Mouse (Mus musculus) T-cell, adult 2 months (primary cell): ENCODE measurements around the gene Tmem132d.

ENCODE experiments used
- DNase-seq: peaks from one replicate; pipeline ENCODE4 v3.0.0; 2022; ENCODE audit warnings: low spot score

Gene Tmem132d

GRCm38 (mm10) chr5:128211125-128211524 lies 221.8 kb downstream of the Tmem132d start:
- DNase-seq = no peak

GRCm38 (mm10) chr5:128205716-128206115 lies 227.2 kb downstream of the Tmem132d start:
- no peak for DNase-seq

- DNase-seq = no peak
These were observed 228.1 kb downstream of the Tmem132d start for GRCm38 (mm10) chr5:128204685-128205320.

GRCm38 (mm10) chr5:128203879-128204581 lies 228.8 kb downstream of the Tmem132d start:
- DNase-seq = no peak

- DNase-seq = no peak
These were observed 238.8 kb downstream of the Tmem132d start for GRCm38 (mm10) chr5:128194106-128194505.

GRCm38 (mm10) chr5:128192485-128193055 lies 240.3 kb downstream of the Tmem132d start:
- DNase-seq = no peak

- DNase-seq = no peak
These were observed 241.2 kb downstream of the Tmem132d start for GRCm38 (mm10) chr5:128191710-128192109.

- no peak for DNase-seq
These were observed 242.5 kb downstream of the Tmem132d start for GRCm38 (mm10) chr5:128190243-128190820.

- no peak for DNase-seq
These were observed 256.6 kb downstream of the Tmem132d start for GRCm38 (mm10) chr5:128176234-128176633.

- no peak for DNase-seq
These were observed 273.8 kb downstream of the Tmem132d start for GRCm38 (mm10) chr5:128158901-128159675.

GRCm38 (mm10) chr5:128151461-128151860 lies 281.4 kb downstream of the Tmem132d start:
- no peak for DNase-seq

- DNase-seq = no peak
These were observed 285.8 kb downstream of the Tmem132d start for GRCm38 (mm10) chr5:128146901-128147645.

- DNase-seq = no peak
These were observed 288.1 kb downstream of the Tmem132d start for GRCm38 (mm10) chr5:128144799-128145198.

- DNase-seq = no peak
These were observed 296.1 kb downstream of the Tmem132d start for GRCm38 (mm10) chr5:128136818-128137217.

- DNase-seq = no peak
These were observed 310.2 kb downstream of the Tmem132d start for GRCm38 (mm10) chr5:128122656-128123055.

GRCm38 (mm10) chr5:128119171-128119570 lies 313.7 kb downstream of the Tmem132d start:
- DNase-seq = no peak

- DNase-seq = no peak
These were observed 319.8 kb downstream of the Tmem132d start for GRCm38 (mm10) chr5:128113107-128113506.

- DNase-seq = no peak
These were observed 320.4 kb downstream of the Tmem132d start for GRCm38 (mm10) chr5:128112518-128112917.

- no peak for DNase-seq
These were observed 321.2 kb downstream of the Tmem132d start for GRCm38 (mm10) chr5:128111664-128112063.

GRCm38 (mm10) chr5:128102556-128102955 lies 330.3 kb downstream of the Tmem132d start:
- no peak for DNase-seq

GRCm38 (mm10) chr5:128100331-128100730 lies 332.5 kb downstream of the Tmem132d start:
- no peak for DNase-seq
